Mouse (Mus musculus) gastrocnemius, adult 8-10 months (tissue): ENCODE measurements at regions not wholly inside any gene's neighbourhood (a gene's known extent, or its start where the extent isn't known, plus 50 kb on each side); places are given as distances from the start of the nearest gene placed in this dataset.

ENCODE experiments used
- DNase-seq, 2 experiments: peaks; one replicate each; pipeline ENCODE4 v3.0.0; 2022; ENCODE audit warnings: low spot score in 2 of 2

DNA sequence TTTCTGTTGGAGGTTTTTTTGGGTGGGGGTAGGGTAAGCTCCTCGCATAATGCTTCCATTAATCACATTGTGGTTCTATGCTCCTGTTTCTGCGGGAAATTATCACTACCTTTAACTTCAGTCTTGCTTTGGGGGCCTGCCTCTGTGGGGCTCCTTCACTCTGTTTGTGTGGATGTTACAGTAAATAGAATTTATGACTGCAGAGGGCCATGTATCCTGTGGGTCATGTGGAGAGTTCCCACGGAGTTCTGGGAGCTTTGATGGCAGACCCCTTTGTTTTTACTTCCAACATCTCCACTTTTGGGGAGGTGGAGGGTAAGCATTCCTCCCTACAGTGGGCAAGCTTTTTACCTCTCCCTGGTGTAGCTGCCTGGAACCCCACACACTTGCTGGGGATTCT lies 538.6 kb downstream of the Ptprc start:
- DNase-seq = no peak

DNA sequence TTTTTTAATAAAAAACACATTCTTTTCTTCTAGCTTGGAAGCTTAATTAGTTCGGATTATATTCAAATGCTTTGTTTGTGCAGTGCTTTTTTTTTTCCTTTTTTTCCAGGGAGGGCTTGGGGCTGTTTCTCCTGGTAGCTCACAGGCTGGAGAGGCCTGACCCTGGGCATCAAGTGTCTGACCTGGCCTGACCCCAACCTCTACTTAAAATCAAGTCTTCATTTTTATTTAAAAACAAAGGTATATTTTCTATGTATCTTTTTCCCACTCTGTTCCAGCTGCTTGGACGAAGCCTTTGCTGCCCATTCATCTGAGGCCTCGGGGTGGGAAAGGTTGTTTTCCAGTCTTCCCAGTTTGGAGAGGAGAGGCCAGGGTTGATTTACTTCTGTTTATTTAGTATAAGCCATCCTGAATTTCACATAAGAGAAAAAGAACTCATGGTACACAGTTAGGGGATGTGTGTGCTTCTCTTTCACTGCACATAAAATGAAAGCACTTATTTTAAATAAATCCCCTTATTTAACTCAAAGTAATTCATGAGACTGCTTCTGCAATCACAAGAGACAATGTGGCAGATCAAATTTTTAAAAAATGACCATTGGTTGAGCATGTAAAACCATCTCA lies 539.1 kb downstream of the Ptprc start:
- no peak for DNase-seq

DNA sequence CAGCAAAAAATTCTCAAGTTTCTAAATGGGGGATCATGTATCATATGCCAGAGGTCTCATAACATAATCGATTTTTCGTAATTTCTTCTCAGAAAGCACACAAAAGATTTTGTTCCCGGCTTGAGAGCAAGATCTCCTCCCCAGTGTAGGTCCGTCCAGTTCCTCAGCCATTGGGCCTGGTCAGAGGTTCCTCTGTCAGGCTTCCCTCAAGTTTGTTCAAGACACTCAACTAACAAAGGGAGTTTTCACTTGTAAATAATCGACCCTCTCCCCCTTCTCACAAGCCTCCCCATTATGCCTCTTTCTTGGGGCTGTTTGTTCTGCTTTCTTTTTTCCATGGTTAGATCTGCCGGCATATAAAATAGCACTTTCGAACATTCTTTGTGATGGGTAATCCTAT lies 539.7 kb downstream of the Ptprc start:
- DNase-seq = no peak

DNA sequence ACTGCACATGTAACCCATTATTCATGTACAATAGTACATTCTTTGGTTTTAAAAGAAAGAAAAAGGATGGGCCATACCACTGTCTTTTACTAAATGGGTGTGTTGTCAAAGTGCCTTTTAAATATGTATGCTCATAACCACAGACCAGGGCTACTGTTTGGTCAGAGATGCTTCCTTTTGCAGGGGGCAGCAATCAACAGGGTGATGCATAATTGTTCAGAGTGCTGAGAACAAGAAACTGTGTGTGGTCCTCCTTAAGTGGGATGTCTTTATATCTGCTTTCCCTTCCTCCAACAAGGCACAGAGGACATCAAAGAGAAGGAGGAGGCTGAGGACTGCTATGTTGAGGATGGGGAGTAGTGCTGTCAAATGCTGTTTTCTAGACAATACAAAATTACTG lies 544.0 kb downstream of the Ptprc start:
- no peak for DNase-seq

DNA sequence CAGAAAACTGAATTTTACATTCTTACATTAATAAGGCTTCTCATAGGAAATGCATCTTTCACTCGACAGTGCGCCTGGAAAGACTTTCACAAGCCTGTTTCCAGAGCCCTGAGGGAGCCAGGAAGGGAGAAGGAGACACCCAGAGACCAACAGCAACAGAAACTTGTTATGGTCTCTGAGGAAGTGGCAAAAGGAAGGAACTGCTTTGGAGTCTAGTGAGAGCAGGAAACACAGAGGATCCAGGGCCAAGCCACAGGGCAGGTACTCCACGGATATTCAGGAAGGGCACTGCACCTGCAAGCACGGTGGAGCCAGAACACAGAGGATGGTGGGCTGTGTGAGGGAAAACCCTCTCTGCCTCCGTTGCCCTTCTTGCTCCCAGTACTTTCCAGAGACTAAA lies 554.8 kb downstream of the Ptprc start:
- no peak for DNase-seq

DNA sequence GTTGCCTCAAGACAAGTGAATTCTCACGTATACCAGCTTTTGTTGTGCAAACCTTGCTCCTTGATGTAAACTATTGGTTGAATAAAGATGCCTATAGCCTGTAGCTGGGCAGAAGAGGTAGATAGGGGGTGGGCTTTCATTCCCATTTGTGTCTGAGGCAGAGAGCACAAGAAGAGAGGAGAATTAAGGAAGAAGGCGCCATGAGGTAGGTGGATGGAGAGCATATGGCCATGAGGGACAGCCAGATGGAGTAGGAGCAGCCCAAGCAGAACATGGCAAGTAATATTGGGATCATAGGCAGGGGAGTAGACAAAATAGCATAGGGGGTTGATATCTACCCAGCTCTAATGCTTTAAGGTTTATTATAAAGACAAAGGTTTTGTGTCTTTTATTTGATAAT lies 557.3 kb downstream of the Ptprc start:
- no peak for DNase-seq

DNA sequence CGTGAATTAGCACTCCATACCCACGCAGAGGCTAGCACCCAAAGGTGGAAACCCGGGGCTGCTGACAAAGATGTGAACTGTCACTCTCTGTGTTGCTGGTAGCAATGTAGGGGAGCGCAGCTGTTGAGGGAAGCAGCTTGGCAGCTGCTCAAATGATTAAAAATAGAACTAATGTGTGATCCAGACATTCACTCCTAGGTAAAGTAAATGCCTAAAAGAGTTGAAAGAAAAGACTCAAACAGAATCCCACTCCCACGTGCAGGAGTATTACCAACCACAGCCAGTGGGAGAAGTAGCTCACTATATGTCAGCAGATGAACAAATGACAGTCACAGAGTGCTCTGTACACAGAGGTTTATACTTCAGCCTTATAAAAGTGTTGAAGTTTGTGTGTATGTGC lies 558.0 kb downstream of the Ptprc start:
- DNase-seq = no peak

DNA sequence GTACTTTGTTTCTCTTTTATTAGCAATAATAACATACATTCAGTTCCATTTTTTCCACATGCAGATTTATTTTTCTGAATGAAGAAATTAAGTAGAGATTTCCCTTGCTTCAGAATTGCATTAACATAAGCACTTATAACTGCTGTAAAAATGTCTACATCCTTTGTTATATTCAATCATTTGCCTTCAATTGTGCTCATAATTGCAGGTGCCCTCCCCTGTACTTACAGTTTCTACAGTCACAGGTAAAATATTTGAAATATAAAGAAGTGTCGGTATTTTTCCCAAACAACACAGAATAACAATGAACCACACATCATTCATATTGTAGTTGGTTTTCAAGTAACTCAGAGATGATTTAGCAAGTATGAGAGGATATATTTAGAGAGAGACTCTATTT lies 568.8 kb downstream of the Ptprc start:
- no peak for DNase-seq

DNA sequence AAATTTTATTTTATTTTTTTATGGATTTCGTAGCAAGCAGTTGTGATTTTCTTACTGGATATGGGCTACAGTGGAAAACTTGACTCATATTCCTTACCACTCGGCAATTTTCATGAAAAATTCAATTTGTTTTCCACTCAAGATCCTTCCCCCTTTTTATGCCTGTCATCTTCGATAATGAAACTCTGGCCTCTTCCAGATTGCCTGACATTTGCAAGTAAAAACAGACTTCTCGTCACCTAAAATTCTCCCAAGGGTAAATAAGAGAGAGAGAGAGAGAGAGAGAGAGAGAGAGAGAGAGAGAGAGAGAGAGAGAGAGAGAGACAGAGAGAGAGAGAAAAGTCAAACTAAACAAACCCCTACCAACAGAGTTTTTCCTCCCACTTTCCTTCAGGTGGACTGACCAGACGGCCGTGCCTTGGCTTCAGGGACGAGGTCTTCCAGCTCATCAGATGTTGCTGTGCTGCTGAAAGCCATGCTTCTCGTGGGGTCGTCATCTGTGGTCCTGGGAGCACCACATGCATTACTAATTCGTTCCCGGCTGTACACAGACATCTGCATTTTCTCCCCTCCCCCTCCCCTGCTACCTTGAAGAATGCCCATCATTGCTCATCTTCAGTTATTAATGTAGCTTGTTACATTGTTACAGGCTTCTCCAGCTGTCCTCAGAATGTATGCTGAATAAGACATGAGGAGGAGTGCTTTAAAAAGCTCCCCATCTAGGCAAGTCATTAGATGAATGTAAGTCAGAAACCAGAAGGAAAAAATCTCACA lies 569.4 kb downstream of the Ptprc start:
- no peak for DNase-seq

DNA sequence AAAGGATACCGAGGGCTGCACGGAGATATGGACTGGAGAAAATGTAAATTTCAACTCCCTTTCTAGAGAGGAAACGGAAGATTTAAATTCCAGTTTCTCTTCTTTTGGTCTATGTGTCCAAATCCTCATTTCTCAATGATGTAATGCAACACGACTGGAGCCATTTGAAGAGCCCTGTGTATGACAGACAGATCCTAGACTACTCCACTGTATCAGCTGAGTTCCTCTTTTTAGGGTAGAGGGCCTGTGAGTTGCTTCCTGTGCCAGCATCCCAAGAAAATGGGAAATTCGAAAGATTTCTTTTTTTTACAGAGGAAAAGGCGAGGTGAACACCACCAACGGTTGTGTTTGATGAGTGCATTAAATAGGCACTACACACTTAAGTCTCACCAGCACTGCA lies 581.8 kb downstream of the Ptprc start:
- no peak for DNase-seq

DNA sequence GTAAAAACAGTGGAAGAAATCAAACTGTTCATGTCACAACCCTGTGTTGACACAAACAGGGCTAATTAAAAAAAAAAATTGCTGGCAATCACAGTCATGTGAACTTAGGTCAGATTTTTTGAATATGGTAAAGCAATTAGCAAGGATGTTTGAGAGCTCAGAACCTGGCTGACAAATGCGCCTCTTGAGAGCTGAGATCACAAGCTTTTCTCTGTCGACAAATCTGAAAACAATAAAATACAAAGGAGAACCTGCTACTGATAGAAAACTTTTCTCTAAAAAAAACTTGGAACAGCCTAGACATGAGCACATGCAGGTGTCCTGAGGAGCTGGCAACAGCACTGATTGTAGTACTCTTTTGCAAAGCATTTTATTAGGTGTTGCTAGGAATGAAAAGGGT lies 583.6 kb downstream of the Ptprc start:
- DNase-seq = no peak

DNA sequence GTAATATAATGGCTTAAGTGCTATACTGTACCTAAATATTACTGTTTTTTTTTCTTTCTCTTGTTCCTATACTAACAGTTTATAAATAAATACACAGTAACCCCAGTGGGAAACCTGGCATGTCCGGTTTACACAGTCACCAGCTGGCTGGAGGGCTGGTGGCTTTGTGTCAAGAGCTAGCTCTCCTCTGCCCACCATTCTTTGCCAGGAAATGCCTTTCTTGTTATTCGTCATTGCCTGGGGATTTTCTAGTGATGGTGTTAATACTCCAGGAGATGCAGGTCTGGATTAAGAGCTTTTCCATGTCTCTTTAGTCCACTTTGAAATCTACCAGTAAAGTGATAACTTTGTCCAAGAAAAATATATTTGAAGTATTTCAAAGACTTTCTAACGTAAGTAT lies 584.2 kb downstream of the Ptprc start:
- DNase-seq = no peak

DNA sequence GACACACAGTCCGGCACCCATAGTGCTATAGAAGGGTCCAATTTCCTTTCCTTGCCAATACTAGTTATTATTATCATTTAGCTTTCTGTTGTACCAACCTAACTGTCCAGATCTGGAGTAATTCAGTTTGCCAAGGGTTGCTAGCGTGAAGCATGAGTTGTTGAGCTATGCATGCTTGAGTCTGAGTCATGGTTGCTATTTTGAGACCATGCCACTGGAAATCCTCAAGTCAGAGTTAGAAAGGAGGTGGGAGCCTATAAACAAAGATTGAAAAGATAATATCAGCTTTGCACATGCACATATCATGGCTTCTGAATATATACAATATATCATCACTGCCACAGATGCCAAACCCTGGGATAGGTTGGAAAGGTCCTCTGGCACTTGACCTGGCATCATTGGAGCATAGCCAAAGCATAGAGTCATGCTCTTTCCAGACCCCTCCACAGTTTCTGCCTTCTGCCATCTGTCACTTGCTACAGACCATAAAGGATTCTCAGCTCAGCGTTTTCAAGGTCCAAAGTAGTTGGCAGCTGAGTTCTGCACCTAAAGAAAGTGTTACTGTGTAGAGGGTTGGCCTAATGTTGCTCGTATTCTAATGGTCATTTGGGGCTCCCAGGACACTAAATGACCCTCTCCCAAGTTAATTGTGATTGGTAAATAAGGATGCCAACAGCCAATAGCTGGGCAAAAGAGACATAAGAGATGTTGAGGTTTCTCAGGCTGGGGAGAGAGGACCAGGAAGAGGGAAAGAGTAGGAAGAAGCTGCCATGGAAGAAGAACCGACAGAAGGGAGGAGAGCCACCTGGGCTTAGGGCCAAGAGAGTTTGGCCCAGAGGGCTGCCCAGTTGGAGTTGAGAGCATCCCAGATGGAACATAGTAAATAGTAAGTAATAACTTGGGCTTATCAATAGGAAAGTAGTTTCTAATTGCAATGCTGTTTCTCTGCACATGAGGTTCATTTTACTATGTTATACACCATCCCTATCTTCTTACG lies 586.9 kb downstream of the Ptprc start:
- DNase-seq = no peak

DNA sequence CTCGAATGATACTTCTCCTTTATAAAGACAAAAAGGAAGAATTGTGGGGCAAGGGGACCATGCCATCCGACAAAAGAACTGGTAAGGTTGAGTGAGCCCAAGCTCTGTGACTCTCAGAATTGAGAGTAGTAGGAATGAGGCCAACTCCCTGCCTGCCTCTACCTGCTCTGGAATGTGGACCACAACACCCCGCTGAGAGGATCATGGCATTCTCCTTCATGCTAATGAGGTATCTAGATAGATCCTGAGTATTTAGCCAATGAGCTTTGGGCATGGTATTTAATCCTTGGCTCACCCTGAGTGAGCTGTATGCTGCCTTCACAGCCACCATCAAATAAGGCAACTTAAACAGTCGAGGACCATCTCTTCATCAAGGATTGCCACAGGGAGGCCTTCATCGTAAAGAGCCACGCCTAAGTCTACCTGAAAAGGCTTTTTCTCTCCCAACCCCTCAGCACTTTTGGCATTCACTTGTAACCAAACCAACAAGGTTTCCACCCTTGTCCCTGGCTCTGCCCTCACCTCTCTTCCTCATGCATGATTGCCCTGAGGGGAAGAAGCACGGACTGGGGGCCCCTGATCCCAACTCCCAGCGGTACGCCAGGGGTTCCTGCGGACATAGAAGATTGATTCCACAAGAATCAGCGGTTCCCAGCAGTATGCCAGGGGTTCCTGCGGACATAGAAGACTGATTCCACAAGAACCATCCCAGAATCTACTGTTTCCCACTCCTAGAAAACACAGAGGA lies 587.9 kb downstream of the Ptprc start:
- no peak for DNase-seq

DNA sequence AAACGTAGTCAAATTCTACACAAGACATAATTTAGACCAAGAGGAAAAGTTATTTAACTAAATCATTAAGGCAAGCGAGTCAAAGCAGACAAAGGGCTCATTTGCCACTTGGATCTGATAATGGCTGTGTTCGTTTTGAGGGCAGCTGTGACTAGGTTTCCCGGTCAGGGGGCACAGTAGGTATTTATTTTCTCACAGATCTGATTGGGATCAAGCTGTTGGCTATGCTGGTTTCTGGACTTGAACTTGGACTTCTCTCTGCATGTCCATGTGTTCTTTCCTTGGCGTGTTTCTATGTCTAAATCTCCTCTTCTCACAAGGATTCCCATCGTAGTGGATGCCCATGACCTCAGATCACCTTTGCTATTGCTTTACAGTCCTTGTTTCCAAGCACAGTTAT lies 590.8 kb downstream of the Ptprc start:
- DNase-seq = no peak

DNA sequence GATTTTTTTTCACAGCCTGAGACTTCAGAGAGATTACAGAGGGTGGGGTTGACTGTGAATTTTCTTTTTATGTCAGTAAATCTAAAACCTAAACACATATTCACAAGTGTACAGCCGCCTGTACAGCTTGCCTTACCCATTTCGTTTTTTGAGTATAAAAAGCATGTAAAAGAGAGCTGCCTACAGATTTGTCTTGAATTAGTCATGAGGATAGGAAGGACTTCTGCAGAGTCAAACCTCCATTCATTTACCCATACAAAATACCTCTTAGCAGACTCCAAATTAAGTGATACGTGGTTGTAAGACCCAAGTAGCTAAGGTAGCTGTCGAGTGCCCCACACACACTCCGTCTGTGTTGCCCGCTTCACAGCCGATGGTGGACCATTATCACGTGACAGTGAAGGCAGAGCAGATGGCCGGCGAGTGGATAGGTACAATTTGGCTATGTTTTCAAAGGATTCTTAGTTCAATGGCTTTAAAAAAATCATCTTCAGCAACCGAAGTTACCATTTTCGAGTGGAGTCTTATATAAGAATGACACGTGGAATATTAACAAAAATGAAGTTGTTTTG lies 591.3 kb downstream of the Ptprc start:
- DNase-seq = no peak

DNA sequence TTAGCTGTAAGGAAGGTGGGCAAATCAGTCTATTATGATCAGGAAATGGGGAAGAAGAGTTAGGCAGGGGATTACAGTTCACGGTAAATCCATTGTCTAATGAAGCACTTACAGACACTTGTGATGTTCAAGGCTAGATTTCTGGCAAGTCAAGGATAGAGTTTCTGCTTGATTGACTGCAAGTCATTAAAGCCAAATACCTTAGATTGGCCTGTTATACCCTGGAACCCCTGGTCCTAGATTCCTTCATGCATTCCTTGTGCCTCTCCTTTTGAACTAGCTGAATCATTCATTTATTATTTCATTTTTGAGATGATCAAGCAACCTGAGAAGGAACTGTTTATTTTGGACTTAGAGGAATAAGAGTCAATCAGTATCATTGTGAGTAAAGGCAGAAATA lies 597.9 kb downstream of the Ptprc start:
- no peak for DNase-seq

DNA sequence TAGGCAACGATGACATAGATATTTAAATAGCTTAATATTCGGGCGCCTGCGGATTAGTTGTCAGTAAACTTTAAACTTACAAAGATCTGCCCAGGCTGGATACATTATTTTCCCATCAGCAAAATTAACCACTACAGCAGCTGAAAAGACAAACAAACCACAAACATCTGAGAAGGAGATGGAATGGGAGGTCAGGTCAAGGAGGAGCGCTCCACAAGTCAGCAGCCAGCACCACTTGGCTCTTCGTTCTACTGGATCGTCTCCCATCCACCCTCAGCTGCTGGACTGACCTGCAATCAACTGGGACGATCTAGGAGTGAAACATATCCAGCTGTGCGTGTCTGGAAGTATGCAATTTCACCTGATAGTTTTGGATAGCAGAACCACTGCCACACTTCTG lies 599.3 kb downstream of the Ptprc start:
- peak in 1 of 2 experiments; percentile 6 for DNase-seq

DNA sequence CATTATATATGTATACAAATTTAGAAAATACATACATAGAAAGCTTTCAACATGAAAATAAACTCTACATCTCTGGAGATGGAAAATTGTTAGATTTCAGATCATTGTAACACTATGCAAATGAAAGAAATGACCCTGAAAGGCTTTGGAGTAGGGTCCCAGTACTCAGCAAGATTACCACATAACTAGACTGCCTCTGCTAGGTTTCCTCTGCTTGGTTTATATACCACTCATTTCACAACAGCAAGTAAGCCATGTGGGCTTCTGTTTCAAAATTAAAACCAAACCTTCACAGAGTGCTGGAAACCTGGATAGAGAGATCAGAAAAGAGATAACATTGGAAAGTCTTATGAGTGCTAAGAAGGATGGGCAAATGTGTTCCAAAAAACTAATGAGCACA lies 600.1 kb downstream of the Ptprc start:
- no peak for DNase-seq

DNA sequence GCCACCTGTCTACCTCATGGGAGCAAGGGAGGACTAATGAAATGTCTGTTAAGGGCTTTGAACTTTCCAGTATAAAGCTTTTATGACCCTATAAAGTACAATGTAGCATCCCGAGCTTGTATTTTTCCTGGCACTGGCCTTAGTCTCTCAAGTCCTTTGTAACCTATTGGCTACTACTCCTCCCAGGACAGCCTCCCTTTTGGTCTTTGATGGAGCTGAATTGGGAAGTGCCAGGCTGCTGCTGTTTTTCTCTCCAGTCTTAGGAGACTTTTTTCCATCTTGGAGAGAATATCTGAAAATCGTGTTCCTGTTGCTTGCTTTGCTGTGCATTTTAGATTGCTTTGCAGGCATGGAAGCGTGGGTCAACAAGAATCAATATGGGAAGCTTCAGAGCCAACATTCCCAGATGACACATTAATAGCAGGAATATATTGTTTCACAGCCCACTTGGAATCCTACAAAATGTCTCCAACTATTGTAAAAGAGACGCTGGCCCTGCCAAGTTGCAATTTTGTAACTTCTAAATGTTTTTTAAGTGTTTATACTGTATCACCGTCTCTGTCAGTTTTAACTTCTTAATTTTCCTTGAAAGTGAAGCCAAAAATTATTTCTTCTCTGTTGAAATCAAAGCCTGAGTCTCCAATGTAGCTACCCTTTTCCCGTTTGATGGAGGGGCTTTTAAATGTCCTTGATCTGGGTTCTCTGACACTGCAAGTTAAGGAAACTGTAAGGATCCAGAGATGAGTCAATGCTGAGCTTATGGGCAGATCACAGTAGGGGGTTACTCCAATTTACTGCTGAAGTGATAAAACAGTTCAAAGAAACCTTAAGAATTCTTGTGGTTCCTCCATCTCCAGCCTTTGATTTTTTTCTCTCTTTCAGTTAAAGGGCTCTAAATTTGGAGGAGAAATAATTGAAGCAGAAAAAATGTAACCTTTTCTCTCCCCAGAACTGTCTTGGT lies 603.3 kb downstream of the Ptprc start:
- no peak for DNase-seq
